Mouse (Mus musculus) spleen, adult 2 months (tissue): ENCODE data around the gene Arhgef17. TPM values are rescaled to one million over a fixed set of nuclear protein-coding genes. Genes with fewer than 3 reads are reported as not detected.

Experiments
- DNase-seq, 2 experiments: peaks; one replicate each; pipeline versions ENCODE4 v3.0.0 to v3.0.0-alpha.2; 2012 to 2021; ENCODE audit warnings: low spot score in 2 of 2, low read depth in 1 of 2
- H3K27ac ChIP-seq: fragments of 200-500 bp; 2 replicates; pipeline ENCODE4 v1.5.1; 2012; ENCODE audit warnings: low read length, inconsistent platforms; ENCODE audit not compliant: insufficient read depth
- H3K27me3 ChIP-seq: fragments of 200-500 bp; 2 replicates; pipeline ENCODE4 v1.6.1; 2012; ENCODE audit warnings: mild to moderate bottlenecking, moderate library complexity, low read length, inconsistent platforms; ENCODE audit not compliant: control insufficient read depth, insufficient read depth
- H3K36me3 ChIP-seq: fragments of 200-500 bp; 2 replicates; pipeline ENCODE4 v1.6.1; 2012; ENCODE audit warnings: mild to moderate bottlenecking, low read length, inconsistent platforms; ENCODE audit not compliant: control insufficient read depth, insufficient read depth
- H3K4me1 ChIP-seq: fragments of 200-500 bp; 2 replicates; pipeline ENCODE4 v1.6.1; 2011; ENCODE audit warnings: inconsistent platforms; ENCODE audit not compliant: control insufficient read depth, insufficient read depth, insufficient read length
- H3K4me3 ChIP-seq: fragments of 200-500 bp; 2 replicates; pipeline ENCODE4 v1.5.1; 2011; ENCODE audit warnings: mild to moderate bottlenecking, inconsistent platforms; ENCODE audit not compliant: insufficient read depth, insufficient read length; ENCODE audit errors: extremely low read depth
- CTCF ChIP-seq: fragments of 200-500 bp; IDR thresholded peaks from 2 replicates; pipeline ENCODE4 v1.5.1; 2011; ENCODE audit warnings: mild to moderate bottlenecking, inconsistent platforms; ENCODE audit not compliant: insufficient read depth, insufficient read length, insufficient replicate concordance; ENCODE audit errors: extremely low read depth
- POLR2A ChIP-seq: fragments of 200-500 bp; IDR thresholded peaks from 2 replicates; pipeline ENCODE4 v1.6.1; 2011; ENCODE audit warnings: low read depth, low read length, inconsistent platforms
- WGBS: fragments of 180-500 bp; shearing (Covaris S2); methylation state at CpG from one replicate; pipeline ENCODE4 v1.1.7; 2018; 5-methylcytosine and 5-hydroxymethylcytosine counted together
- polyA plus RNA-seq: library from polyadenylated mRNA; depleted of rRNA; stranded (reverse); fragments of >200 nt; gene quantifications from 2 replicates; pipeline ENCODE4 v1.2.3, GENCODE M21; 2012

Gene Arhgef17
- polyA plus RNA-seq, 1 experiment = 12.3 TPM

- 80% methylated on average over 6 of the region's 6 CpGs for WGBS
- H3K27ac ChIP-seq = no peak overlapping the region
- TF ChIP-seq POLR2A (no peak), CTCF (no peak)
- H3K27me3 ChIP-seq = no peaks in the 10 kb centered on the region
- no peaks in the 10 kb centered on the region for H3K4me1 ChIP-seq
- no peaks in the 10 kb centered on the region for H3K36me3 ChIP-seq
- no peak overlapping the region for H3K4me3 ChIP-seq
- no peak for DNase-seq
Observed at GRCm38 (mm10) chr7:100916526-100916925, 15.4 kb downstream of the Arhgef17 start.

- Histone ChIP-seq H3K27ac (no peak overlapping the region), H3K27me3 (no peaks in the 10 kb centered on the region), H3K36me3 (no peaks in the 10 kb centered on the region), H3K4me3 (no peak overlapping the region), H3K4me1 (no peaks in the 10 kb centered on the region)
- no peak for DNase-seq
- WGBS = 88% methylated on average over 5 of the region's 5 CpGs
- no peak for TF ChIP-seq POLR2A
- TF ChIP-seq CTCF = no peak
Observed at GRCm38 (mm10) chr7:100915204-100915603, 16.7 kb downstream of the Arhgef17 start.

GRCm38 (mm10) chr7:100911791-100912190, 20.1 kb downstream of the Arhgef17 start:
- no peak overlapping the region for H3K27ac ChIP-seq
- H3K27me3 ChIP-seq = no peaks in the 10 kb centered on the region
- no peak for TF ChIP-seq POLR2A
- TF ChIP-seq CTCF = no peak
- H3K4me3 ChIP-seq = no peak overlapping the region
- no peak for DNase-seq
- H3K4me1 ChIP-seq = no peaks in the 10 kb centered on the region; the same call in 1 of the 2 replicates
- WGBS = 85% methylated on average over 9 of the region's 9 CpGs
- H3K36me3 ChIP-seq = no peaks in the 10 kb centered on the region

GRCm38 (mm10) chr7:100911246-100911770, 20.6 kb downstream of the Arhgef17 start:
- Histone ChIP-seq H3K27ac (peak overlapping the region; percentile 2; the same call in 1 of the 2 replicates), H3K4me1 (no peaks in the 10 kb centered on the region; the same call in 1 of the 2 replicates), H3K27me3 (no peaks in the 10 kb centered on the region), H3K36me3 (no peaks in the 10 kb centered on the region), H3K4me3 (no peak overlapping the region)
- DNase-seq = no peak
- WGBS = 79% methylated on average over 2 of the region's 2 CpGs
- TF ChIP-seq POLR2A = no peak
- no peak for TF ChIP-seq CTCF

GRCm38 (mm10) chr7:100908567-100908966, 23.3 kb downstream of the Arhgef17 start:
- H3K27me3 ChIP-seq = no peaks in the 10 kb centered on the region
- peak overlapping the region; percentile 34; the same call in 1 of the 2 replicates for H3K27ac ChIP-seq
- no peaks in the 10 kb centered on the region for H3K36me3 ChIP-seq
- 55% methylated on average over 8 of the region's 8 CpGs for WGBS
- DNase-seq = peak in 1 of 2 experiments; percentile 30
- H3K4me1 ChIP-seq = no peaks in the 10 kb centered on the region; the same call in 1 of the 2 replicates
- no peak overlapping the region for H3K4me3 ChIP-seq
- TF ChIP-seq CTCF (peak; percentile 11; the same call in 1 of the 2 replicates), POLR2A (no peak)

GRCm38 (mm10) chr7:100908061-100908460, 23.8 kb downstream of the Arhgef17 start:
- no peaks in the 10 kb centered on the region for H3K36me3 ChIP-seq
- DNase-seq = no peak
- 87% methylated on average over 8 of the region's 8 CpGs for WGBS
- no peaks in the 10 kb centered on the region for H3K27me3 ChIP-seq
- TF ChIP-seq POLR2A (no peak), CTCF (no peak)
- H3K27ac ChIP-seq = peak overlapping the region; percentile 34; the same call in 1 of the 2 replicates
- no peaks in the 10 kb centered on the region; the same call in 1 of the 2 replicates for H3K4me1 ChIP-seq
- H3K4me3 ChIP-seq = no peak overlapping the region

- H3K4me3 ChIP-seq = no peak overlapping the region
- no peak for TF ChIP-seq POLR2A
- TF ChIP-seq CTCF = peak; percentile 97; the same call in 1 of the 2 replicates
- no peaks in the 10 kb centered on the region; the same call in 1 of the 2 replicates for H3K4me1 ChIP-seq
- no peak overlapping the region for H3K27ac ChIP-seq
- no peaks in the 10 kb centered on the region for H3K27me3 ChIP-seq
- H3K36me3 ChIP-seq = no peaks in the 10 kb centered on the region
- DNase-seq = peak; percentile 45 to 74
- 0% methylated on average over 1 of the region's 1 CpGs for WGBS
Observed at GRCm38 (mm10) chr7:100907231-100907630, 24.7 kb downstream of the Arhgef17 start.
